Mouse (Mus musculus) CD4-positive, CD25-positive, alpha-beta regulatory T cell, adult 4 months (primary cell): ENCODE data around the gene Slc22a8. TPM values are rescaled to one million over a fixed set of nuclear protein-coding genes. Genes with fewer than 3 reads are reported as not detected.

ENCODE experiments used
- ATAC-seq: one replicate; pipeline ENCODE4 v1.8.0; 2017
- polyA plus RNA-seq, 2 experiments: library from polyadenylated mRNA; unstranded; fragments of 100-300 nt; shearing (Covaris generic); gene quantifications; one replicate each; pipeline ENCODE4 v1.2.1; 2017

Slc22a8 gene
- polyA plus RNA-seq, 2 experiments from 2014 or later, result 0.12 TPM; not detected in 1

- ATAC-seq, result no peak
Observed at GRCm38 (mm10) chr19:8599229-8599628, 8.2 kb downstream of the Slc22a8 start.

DNA sequence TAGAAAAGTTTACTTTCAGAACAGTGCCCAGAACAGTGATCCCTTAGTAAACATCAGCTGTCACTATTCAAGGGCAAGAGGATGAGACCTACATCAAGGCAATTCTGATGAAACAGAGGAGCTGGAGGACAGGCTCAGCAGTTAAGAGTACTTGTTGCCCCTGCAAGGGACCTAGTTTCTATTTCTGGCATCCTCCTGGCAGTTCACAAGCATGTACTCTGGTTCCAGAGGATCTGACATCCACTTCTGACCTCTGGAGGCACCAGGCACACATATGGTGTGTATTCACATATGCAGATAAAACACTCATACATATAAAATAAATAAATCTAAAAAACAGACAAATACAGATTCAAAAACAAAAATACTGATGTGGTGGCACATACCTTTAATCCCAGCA is 10.9 kb downstream of the Slc22a8 start:
- no peak for ATAC-seq

DNA sequence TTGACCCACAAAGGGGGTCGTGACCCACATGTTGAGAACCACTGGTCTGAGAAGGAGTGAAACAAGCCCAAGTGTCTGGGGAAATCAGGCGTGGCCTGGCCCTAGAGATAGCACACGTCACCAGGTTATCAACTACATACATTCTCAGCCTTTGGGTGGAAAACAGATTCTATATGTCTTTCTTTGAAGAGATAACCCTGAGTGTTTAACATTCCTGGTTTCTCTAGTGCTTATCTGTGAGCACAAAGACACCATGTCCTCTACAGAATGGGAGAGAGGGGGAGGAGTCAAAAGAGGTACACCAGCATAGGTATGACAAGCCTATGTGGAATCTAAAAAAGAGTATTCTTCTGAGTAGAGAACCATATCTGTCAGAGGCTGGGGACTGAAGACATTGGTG is 11.9 kb downstream of the Slc22a8 start:
- ATAC-seq, result no peak

GRCm38 (mm10) chr19:8604536-8605240 is 13.6 kb downstream of the Slc22a8 start:
- ATAC-seq, result no peak

DNA sequence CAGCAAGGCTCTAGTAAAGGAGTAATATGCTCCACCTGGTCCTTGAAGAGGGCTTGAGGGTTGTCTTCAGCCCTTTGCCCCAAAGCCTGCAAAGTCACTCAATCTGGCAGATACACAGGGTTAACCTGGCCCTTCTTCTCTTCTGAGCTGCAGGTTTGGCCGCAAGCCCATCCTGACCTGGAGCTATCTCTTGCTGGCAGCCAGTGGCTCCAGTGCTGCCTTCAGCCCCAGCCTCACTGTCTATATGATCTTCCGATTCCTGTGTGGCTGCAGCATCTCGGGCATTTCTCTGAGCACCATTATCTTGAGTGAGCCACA is 14.1 kb downstream of the Slc22a8 start:
- ATAC-seq, result no peak

GRCm38 (mm10) chr19:8611358-8612123 is 20.5 kb downstream of the Slc22a8 start:
- ATAC-seq, result no peak

- no peak for ATAC-seq
Observed at GRCm38 (mm10) chr19:8613111-8613510, 22.1 kb downstream of the Slc22a8 start.

DNA sequence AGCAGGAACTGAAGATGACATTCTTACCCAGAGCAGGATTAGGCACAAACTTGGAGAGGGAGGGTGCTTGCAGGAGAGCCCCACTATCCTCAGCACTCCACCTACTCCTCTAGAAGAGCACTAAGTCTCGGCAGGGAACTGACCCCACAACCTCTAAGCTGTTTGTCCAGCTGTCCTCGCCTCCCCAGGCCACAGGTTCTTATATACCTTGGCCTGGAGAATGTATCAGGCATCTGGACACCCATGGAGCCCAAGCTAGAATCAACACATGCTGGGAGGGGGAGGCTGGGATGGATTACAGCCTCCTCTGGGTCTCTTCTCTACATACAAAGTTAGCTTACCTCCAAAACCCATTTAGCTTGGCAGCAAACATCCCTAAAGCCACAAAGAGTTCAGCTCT is 23.3 kb downstream of the Slc22a8 start:
- no peak for ATAC-seq

DNA sequence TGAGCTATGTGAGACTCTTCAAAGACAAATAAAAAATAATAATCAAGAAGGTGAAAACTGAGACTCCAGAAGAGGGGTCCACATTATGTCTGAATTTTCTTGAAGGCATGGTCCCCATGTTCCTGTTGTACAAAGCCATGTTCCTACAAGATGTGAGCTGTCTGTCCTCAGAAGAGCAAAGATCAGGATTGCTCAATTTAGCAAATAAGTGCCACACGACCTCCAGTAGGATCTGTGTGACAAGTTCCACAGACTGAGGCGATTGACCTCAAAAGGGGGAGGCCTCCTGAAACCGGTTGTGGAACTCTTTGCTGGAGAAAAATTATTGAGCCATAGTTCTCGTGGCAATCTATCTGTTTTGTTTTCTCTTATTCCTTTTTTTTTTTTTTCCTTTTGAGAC is 25.3 kb downstream of the Slc22a8 start:
- ATAC-seq, result no peak

DNA sequence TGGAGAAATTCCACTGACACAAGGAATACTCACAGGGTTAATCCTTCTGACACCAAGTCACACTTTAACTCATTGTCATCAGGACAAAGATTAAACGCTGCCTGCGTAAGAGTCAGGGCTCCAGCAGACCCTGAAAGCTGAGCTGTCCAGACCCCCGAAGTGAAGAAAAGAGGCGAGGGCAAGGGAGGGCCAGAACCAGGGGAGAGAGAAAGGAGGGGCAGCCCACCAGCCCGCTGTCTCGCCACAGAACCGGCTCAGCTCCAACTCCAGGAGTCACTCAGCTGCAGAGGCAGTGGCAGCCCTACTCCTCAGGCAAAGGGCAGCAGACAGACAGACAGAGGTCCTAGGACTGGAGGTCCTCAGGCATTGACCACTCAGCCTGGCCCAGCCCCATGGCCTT is 26.9 kb downstream of the Slc22a8 start, which contains the start of gene Slc22a6:
Slc22a6 (plus strand) TSS at position 136 of the 400 bp plus-strand sequence.
- no peak for ATAC-seq

- no peak for ATAC-seq
Observed at GRCm38 (mm10) chr19:8621098-8621497, 30.0 kb downstream of the Slc22a8 start.

GRCm38 (mm10) chr19:8630249-8630648 is 39.2 kb downstream of the Slc22a8 start:
- ATAC-seq, result no peak

- no peak for ATAC-seq
Observed at GRCm38 (mm10) chr19:8630826-8631225, 39.8 kb downstream of the Slc22a8 start.

DNA sequence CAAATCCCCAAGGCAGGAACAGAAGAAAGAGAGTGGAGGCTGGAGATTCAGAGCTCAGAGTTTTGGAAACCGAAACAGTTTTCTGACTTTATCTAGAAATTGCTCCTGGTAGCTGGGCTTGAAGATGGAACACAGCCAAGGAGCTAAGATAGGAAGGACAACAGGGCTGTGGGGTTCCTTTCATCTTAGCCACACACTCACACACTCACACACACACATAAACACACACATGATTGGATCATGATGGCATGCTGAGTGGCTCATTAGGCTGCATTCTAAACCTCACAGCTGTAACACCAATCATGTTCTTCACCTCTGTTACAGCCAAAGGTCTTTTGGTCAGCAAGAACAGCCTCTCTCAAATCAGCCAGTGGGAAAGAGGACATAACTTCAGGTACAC is 41.0 kb downstream of the Slc22a8 start:
- no peak for ATAC-seq

GRCm38 (mm10) chr19:8642086-8642485 is 51.0 kb downstream of the Slc22a8 start:
- no peak for ATAC-seq

- ATAC-seq, result no peak
Observed at GRCm38 (mm10) chr19:8646393-8646792, 55.3 kb downstream of the Slc22a8 start.

DNA sequence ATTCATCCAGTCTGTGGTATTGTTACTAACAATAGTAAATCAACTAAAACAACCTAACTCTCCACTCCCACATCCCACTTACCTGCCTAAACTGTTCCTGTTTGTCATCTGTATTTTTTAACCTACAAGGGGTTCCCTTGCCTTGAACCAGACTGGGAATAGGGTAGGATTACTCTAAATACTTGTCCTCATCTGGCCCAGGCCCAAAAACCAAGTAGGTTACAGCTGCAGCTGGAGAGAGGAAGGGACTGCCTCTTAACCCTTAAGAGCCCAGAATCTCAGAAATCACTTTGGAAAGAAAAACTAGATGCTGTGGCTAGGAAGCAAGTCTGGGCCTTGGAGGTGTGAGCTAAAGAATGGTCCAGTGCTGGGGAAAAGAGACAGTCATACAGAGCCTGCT is 64.8 kb downstream of the Slc22a8 start:
- no peak for ATAC-seq

GRCm38 (mm10) chr19:8656341-8656740 is 65.3 kb downstream of the Slc22a8 start:
- no peak for ATAC-seq

Other genes with a start within 250 kb of the Slc22a8 start
- under 1 TPM in 1 of 2 experiments, not detected in 1; 0.13 TPM for gene Slc22a30, start 186.1 kb upstream of the Slc22a8 start, polyA plus RNA-seq
- not detected for gene Slc22a6, start 26.8 kb downstream of the Slc22a8 start, polyA plus RNA-seq
- not detected for gene Chrm1, start 72.5 kb downstream of the Slc22a8 start, polyA plus RNA-seq
- gene Slc3a2, start 132.1 kb downstream of the Slc22a8 start, polyA plus RNA-seq, result 10 to 100 TPM; 63.7 to 85.1 TPM
- 10 to 100 TPM; 72.5 to 92.2 TPM for gene Wdr74, start 144.6 kb downstream of the Slc22a8 start, polyA plus RNA-seq
- under 1 TPM in 1 of 2 experiments, not detected in 1; 0.75 TPM for gene 1700092M07Rik, start 149.5 kb downstream of the Slc22a8 start, polyA plus RNA-seq
- gene Stx5a, start 150.2 kb downstream of the Slc22a8 start, polyA plus RNA-seq, result 100 to 1,000 TPM; 132 to 165 TPM
- gene Nxf1, start 165.8 kb downstream of the Slc22a8 start, polyA plus RNA-seq, result 100 to 1,000 TPM; 163 to 188 TPM
- 100 to 1,000 TPM; 117 to 124 TPM for gene Tmem223, start 179.7 kb downstream of the Slc22a8 start, polyA plus RNA-seq
- 100 to 1,000 TPM in 1 of 2 experiments, 10 to 100 TPM in 1; 85.6 to 101 TPM for gene Tmem179b, start 183.2 kb downstream of the Slc22a8 start, polyA plus RNA-seq
- 1 to 10 TPM; 5.4 to 6.5 TPM for gene Taf6l, start 195.2 kb downstream of the Slc22a8 start, polyA plus RNA-seq
- 100 to 1,000 TPM; 181 to 198 TPM for gene Polr2g, start 207.3 kb downstream of the Slc22a8 start, polyA plus RNA-seq
- 1 to 10 TPM; 2.1 to 4.7 TPM for gene Zbtb3, start 211.3 kb downstream of the Slc22a8 start, polyA plus RNA-seq
- gene Ttc9c, start 228.1 kb downstream of the Slc22a8 start, polyA plus RNA-seq, result 10 to 100 TPM; 41.6 to 59.0 TPM
- gene Hnrnpul2, start 228.8 kb downstream of the Slc22a8 start, polyA plus RNA-seq, result 1 to 10 TPM; 4.2 to 6.9 TPM
- gene AC129217.1, start 238.5 kb downstream of the Slc22a8 start, polyA plus RNA-seq, result not detected
- 10 to 100 TPM; 86.8 to 98.9 TPM for gene Bscl2, start 246.2 kb downstream of the Slc22a8 start, polyA plus RNA-seq
- gene Gng3, start 247.9 kb downstream of the Slc22a8 start, polyA plus RNA-seq, result 1 to 10 TPM in 1 of 2 experiments, under 1 TPM in 1; 0.91 to 1.4 TPM